Comparison of ENCODE assay signal across 8 mouse cellular contexts in the genomic region with DNA sequence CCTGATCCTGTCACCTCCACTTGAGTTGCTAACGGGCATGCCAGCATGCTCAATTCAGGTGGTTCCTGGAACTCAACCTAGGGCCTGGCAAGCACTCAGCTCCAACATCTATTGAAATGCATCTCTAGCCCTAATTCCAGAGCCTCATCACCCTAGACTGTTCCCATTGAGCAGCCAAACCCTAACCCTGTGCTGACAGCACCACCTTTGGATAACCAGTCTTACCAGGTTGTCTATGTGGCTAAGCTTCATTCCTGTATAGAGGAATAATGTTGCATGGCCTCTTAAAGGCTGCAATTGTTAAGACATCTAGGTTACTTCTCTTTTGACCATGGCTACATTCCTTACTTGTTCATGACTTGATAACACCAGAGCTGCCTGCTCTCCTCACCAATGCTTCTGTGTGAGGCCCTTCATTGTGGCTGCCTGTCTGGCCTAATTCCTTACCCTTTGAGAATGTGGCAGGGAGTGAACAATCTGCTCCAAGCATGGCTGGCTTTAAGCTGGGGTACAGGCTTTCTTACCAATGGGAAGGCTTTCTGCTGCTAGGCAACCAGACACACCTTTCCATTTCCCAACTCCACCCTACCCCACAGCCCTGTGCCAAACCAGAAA. TPM values are rescaled to one million over a fixed set of nuclear protein-coding genes. Genes with fewer than 3 reads are reported as not detected.
A peak's percentile ranks its signal among the peaks of the same experiment; 100 is the strongest.
DNase-seq lines count a peak whose midpoint lies in the region; ATAC-seq and TF ChIP-seq lines count a peak whose summit lies in the region.

No protein-coding gene starts in this region.

- intact Hi-C loops in heart, adult 2 months (cut with DNase I): no loop called here

- peak overlapping the region; percentile 18; the same call in 1 of the 2 replicates for H3K9ac ChIP-seq in heart, adult 2 months (ENCODE audit: low read depth, low read length)
- H3K9ac ChIP-seq in ES-E14 (ENCODE audit: insufficient read depth, low read depth, low read length, poor library complexity, severe bottlenecking): no peak overlapping the region
- peak overlapping the region; percentile 22; the same call in 1 of the 2 replicates for H3K9ac ChIP-seq in forebrain, embryonic 15.5 days (replicated peaks)
- no peak overlapping the region for H3K9ac ChIP-seq in kidney, postnatal 0 days (ENCODE audit: low read depth, low read length)
- peak overlapping the region; percentile 17 for H3K9ac ChIP-seq in midbrain, embryonic 12.5 days (replicated peaks)

- TF ChIP-seq POLR2A in heart, adult 2 months (IDR thresholded peaks at IDR 0.05; ENCODE audit: insufficient read depth, low read depth, low read length): peak; percentile 50; the same call in 1 of the 2 replicates

- peaks cover 3% of the 10 kb centered on the region for H3K79me2 ChIP-seq in heart, adult 2 months (replicated peaks; ENCODE audit: control insufficient read depth, insufficient read depth, low read length)

- no peaks in the 10 kb centered on the region for H3K27me3 ChIP-seq in heart, adult 2 months (ENCODE audit: control insufficient read depth, insufficient read depth, low read length)
- no peaks in the 10 kb centered on the region for H3K27me3 ChIP-seq in forebrain, embryonic 15.5 days
- no peaks in the 10 kb centered on the region for H3K27me3 ChIP-seq in kidney, postnatal 0 days (ENCODE audit: insufficient read depth, low read length)
- H3K27me3 ChIP-seq in midbrain, embryonic 12.5 days: no peaks in the 10 kb centered on the region

- no peak for ATAC-seq in forebrain, embryonic 15.5 days (replicated peaks)
- no peak for ATAC-seq in kidney, postnatal 0 days (replicated peaks; ENCODE audit: low FRiP score, low read depth)
- ATAC-seq in midbrain, embryonic 12.5 days (ENCODE audit: low FRiP score, low read depth): no peak
- no peak for ATAC-seq in inflammation-experienced regulatory T-cells, adult 6 months

- 38% methylated on average over 1 of the region's 1 CpGs for WGBS in heart, adult 2 months
- WGBS in forebrain, embryonic 15.5 days: 26% methylated on average over 1 of the region's 1 CpGs
- WGBS in kidney, postnatal 0 days: 22% methylated on average over 1 of the region's 1 CpGs
- WGBS in midbrain, embryonic 12.5 days: 44% methylated on average over 1 of the region's 1 CpGs

- TF ChIP-seq EP300 in heart, adult 2 months (IDR thresholded peaks at IDR 0.05; ENCODE audit: insufficient read depth, low read depth, low read length): no peak

- H3K27ac ChIP-seq in heart, adult 2 months: peak overlapping the region; percentile 23; the same call in 1 of the 2 replicates
- H3K27ac ChIP-seq in ES-E14 (ENCODE audit: insufficient read depth, low read depth, low read length, poor library complexity, severe bottlenecking): no peak overlapping the region
- peak overlapping the region; percentile 33 for H3K27ac ChIP-seq in forebrain, embryonic 15.5 days (replicated peaks)
- peak overlapping the region; percentile 2; the same call in 1 of the 2 replicates for H3K27ac ChIP-seq in kidney, postnatal 0 days
- peak overlapping the region; percentile 60; the same call in 1 of the 2 replicates for H3K27ac ChIP-seq in midbrain, embryonic 12.5 days (replicated peaks)

- peak; percentile 17 to 29 for DNase-seq in heart, adult 2 months
- no peak for DNase-seq in heart, adult 9 months (ENCODE audit: low spot score in 2 of 2)
- peak; percentile 44 for DNase-seq in ES-E14 (ENCODE audit: low read depth, low spot score)
- DNase-seq in kidney, postnatal 0 days (ENCODE audit: low spot score): no peak
- no peak for DNase-seq in cerebellum, adult 11 months

- peak overlapping the region; percentile 10; the same call in 1 of the 2 replicates for H3K4me3 ChIP-seq in heart, adult 2 months
- no peak overlapping the region for H3K4me3 ChIP-seq in ES-E14 (ENCODE audit: insufficient read depth in 1 of 2, low read depth in 1 of 2, low read length in 2 of 2, poor library complexity in 1 of 2, severe bottlenecking in 1 of 2)
- peak overlapping the region; percentile 37 for H3K4me3 ChIP-seq in forebrain, embryonic 15.5 days
- H3K4me3 ChIP-seq in kidney, postnatal 0 days (replicated peaks; ENCODE audit: low read depth, low read length): 0 out of 2 replicates have a peak overlapping the region, but pooled peaks have one; percentile 1
- peak overlapping the region; percentile 28 for H3K4me3 ChIP-seq in midbrain, embryonic 12.5 days

- no peaks in the 10 kb centered on the region for H3K9me3 ChIP-seq in ES-E14 (ENCODE audit: control insufficient read depth, insufficient read depth, low read depth, low read length)
- no peaks in the 10 kb centered on the region for H3K9me3 ChIP-seq in forebrain, embryonic 15.5 days
- H3K9me3 ChIP-seq in kidney, postnatal 0 days (replicated peaks; ENCODE audit: low read length): no peaks in the 10 kb centered on the region
- no peaks in the 10 kb centered on the region for H3K9me3 ChIP-seq in midbrain, embryonic 12.5 days

- H3K4me1 ChIP-seq in heart, adult 2 months (ENCODE audit: control insufficient read depth, insufficient read depth, low read length): peaks cover 5% of the 10 kb centered on the region
- peaks cover 0 to 5% of the 10 kb centered on the region in 2 experiments; a peak in 1 of 4 replicates for H3K4me1 ChIP-seq in ES-E14 (ENCODE audit: control insufficient read depth in 2 of 2, insufficient read depth in 2 of 2, low read length in 2 of 2, poor library complexity in 1 of 2)
- peaks cover 23% of the 10 kb centered on the region for H3K4me1 ChIP-seq in forebrain, embryonic 15.5 days
- peaks cover 4% of the 10 kb centered on the region for H3K4me1 ChIP-seq in kidney, postnatal 0 days (replicated peaks; ENCODE audit: insufficient read depth, low read length)
- H3K4me1 ChIP-seq in midbrain, embryonic 12.5 days: peaks cover 23% of the 10 kb centered on the region

- TF ChIP-seq CTCF in heart, adult 2 months (IDR thresholded peaks at IDR 0.05): no peak
- no peak for TF ChIP-seq CTCF in kidney, postnatal 0 days (IDR thresholded peaks at IDR 0.05; ENCODE audit: low read depth)

- H3K36me3 ChIP-seq in heart, adult 2 months (ENCODE audit: control insufficient read depth, insufficient read depth, low read length): peaks cover 5% of the 10 kb centered on the region
- peaks cover 21% of the 10 kb centered on the region for H3K36me3 ChIP-seq in ES-E14 (ENCODE audit: control insufficient read depth, insufficient read depth, low read length, poor library complexity, severe bottlenecking)
- H3K36me3 ChIP-seq in forebrain, embryonic 15.5 days: peaks cover 14% of the 10 kb centered on the region
- H3K36me3 ChIP-seq in kidney, postnatal 0 days (ENCODE audit: insufficient read depth, low read length): peaks cover 10% of the 10 kb centered on the region
- peaks cover 16% of the 10 kb centered on the region for H3K36me3 ChIP-seq in midbrain, embryonic 12.5 days

- H3K4me2 ChIP-seq in forebrain, embryonic 15.5 days (replicated peaks): peak overlapping the region; percentile 65
- peak overlapping the region; percentile 46 for H3K4me2 ChIP-seq in kidney, postnatal 0 days (ENCODE audit: low read length)
- H3K4me2 ChIP-seq in midbrain, embryonic 12.5 days (replicated peaks): peak overlapping the region; percentile 47

- in situ Hi-C loops in ES-E14 (cut with MboI; ENCODE audit: low sequenced_read_pairs in 2 of 2, unreplicated experiment in 2 of 2): no loop called here

TF ChIP-seq in ES-E14, 5 proteins besides CTCF, POLR2A, EP300 and RAD21:
- TF ChIP-seq HCFC1 (IDR thresholded peaks at IDR 0.05; ENCODE audit: borderline replicate concordance, insufficient read depth, low read length): no peak
- no peak for TF ChIP-seq ZC3H11A (IDR thresholded peaks at IDR 0.05; ENCODE audit: borderline replicate concordance, low read depth, low read length)
- no peak; the same call in 1 of the 2 replicates for TF ChIP-seq CHD2 (IDR thresholded peaks at IDR 0.05; ENCODE audit: low read depth, low read length)
- TF ChIP-seq ZNF384 (IDR thresholded peaks at IDR 0.05; ENCODE audit: low read depth, low read length): no peak
- TF ChIP-seq MAFK (IDR thresholded peaks at IDR 0.05; ENCODE audit: insufficient read depth, low read depth, low read length): no peak

RNA-seq across cellular contexts. Expression of gene Actg1, which starts 3.2 kb away (rescaled TPM):
- 100 to 1,000 TPM; 222 to 321 TPM for total RNA-seq in heart, adult 2 months (2021)
- 510 and 694 TPM in 2 replicates for polyA plus RNA-seq in heart, adult 2 months (2012; rRNA removed)
- total RNA-seq in ES-E14 (2012; rRNA removed): 1,716 and 2,367 TPM in 2 replicates
- 3,835 and 3,917 TPM in 2 replicates for polyA plus RNA-seq in forebrain, embryonic 15.5 days (2015; fragmentation: Nextera tagmentation; extraction: Ambion mirVana)
- 2,251 and 2,404 TPM in 2 replicates for polyA plus RNA-seq in kidney, postnatal 0 days (2015; fragmentation: Nextera tagmentation; extraction: Ambion mirVana)
- 3,175 and 3,231 TPM in 2 replicates for polyA plus RNA-seq in midbrain, embryonic 12.5 days (2016; fragmentation: Nextera tagmentation; extraction: Ambion mirVana)
- polyA plus RNA-seq in inflammation-experienced regulatory T-cells, adult 6 months (2017; shearing (Covaris generic)): 1,000 to 10,000 TPM; 2,239 to 4,634 (median 2,897) TPM

RNA-seq across cellular contexts. Expression of gene Fscn2, which starts 16.2 kb away (rescaled TPM):
- not detected for total RNA-seq in heart, adult 2 months (2021)
- 0.15 and 0.21 TPM in 2 replicates for polyA plus RNA-seq in heart, adult 2 months (2012; rRNA removed)
- total RNA-seq in ES-E14 (2012; rRNA removed): 0.31 and 0.42 TPM in 2 replicates
- 0.97 and 1.3 TPM in 2 replicates for polyA plus RNA-seq in forebrain, embryonic 15.5 days (2015; fragmentation: Nextera tagmentation; extraction: Ambion mirVana)
- polyA plus RNA-seq in kidney, postnatal 0 days (2015; fragmentation: Nextera tagmentation; extraction: Ambion mirVana): 1.3 and 1.5 TPM in 2 replicates
- polyA plus RNA-seq in midbrain, embryonic 12.5 days (2016; fragmentation: Nextera tagmentation; extraction: Ambion mirVana): 1.4 and 1.5 TPM in 2 replicates
- under 1 TPM in 1 of 3 experiments, not detected in 2; 0.98 TPM for polyA plus RNA-seq in inflammation-experienced regulatory T-cells, adult 6 months (2017; shearing (Covaris generic))

RNA-seq across cellular contexts. Expression of gene Faap100, which starts 33.4 kb away (rescaled TPM):
- 10 to 100 TPM; 13.0 to 13.4 TPM for total RNA-seq in heart, adult 2 months (2021)
- polyA plus RNA-seq in heart, adult 2 months (2012; rRNA removed): 25.8 and 27.3 TPM in 2 replicates
- total RNA-seq in ES-E14 (2012; rRNA removed): 27.2 and 30.0 TPM in 2 replicates
- polyA plus RNA-seq in forebrain, embryonic 15.5 days (2015; fragmentation: Nextera tagmentation; extraction: Ambion mirVana): 72.1 and 74.1 TPM in 2 replicates
- polyA plus RNA-seq in kidney, postnatal 0 days (2015; fragmentation: Nextera tagmentation; extraction: Ambion mirVana): 21.9 and 26.6 TPM in 2 replicates
- 51.3 and 55.4 TPM in 2 replicates for polyA plus RNA-seq in midbrain, embryonic 12.5 days (2016; fragmentation: Nextera tagmentation; extraction: Ambion mirVana)
- 10 to 100 TPM; 15.9 to 23.1 (median 17.9) TPM for polyA plus RNA-seq in inflammation-experienced regulatory T-cells, adult 6 months (2017; shearing (Covaris generic))

Comparison
In these comparisons a context has a peak if more than half of its experiments do, and no peak if none do; other contexts are left out.
1. DNase-seq: peak in heart, adult 2 months (2 of 2) and ES-E14 (single experiment); none in heart, adult 9 months (0 of 2), kidney, postnatal 0 days (single experiment) and cerebellum, adult 11 months (single experiment).
2. H3K4me3 ChIP-seq: peak in heart, adult 2 months (single experiment), forebrain, embryonic 15.5 days (single experiment), kidney, postnatal 0 days (single experiment) and midbrain, embryonic 12.5 days (single experiment); none in ES-E14 (0 of 2).
3. H3K9ac ChIP-seq: peak in heart, adult 2 months (single experiment), forebrain, embryonic 15.5 days (single experiment) and midbrain, embryonic 12.5 days (single experiment); none in ES-E14 (single experiment) and kidney, postnatal 0 days (single experiment).
4. Peak in every context shown above with its lines, with median percentiles within 50 percentile points of each other: H3K4me2 ChIP-seq.